Mouse (Mus musculus): Measurements from ENCODE around the gene Gm45717. TPM values are rescaled to one million over a fixed set of nuclear protein-coding genes. Genes with fewer than 3 reads are reported as not detected.
A peak's percentile ranks its signal among the peaks of the same experiment; 100 is the strongest.

Gene Gm45717
- total and polyA plus RNA-seq, 3 experiments = not detected

DNA sequence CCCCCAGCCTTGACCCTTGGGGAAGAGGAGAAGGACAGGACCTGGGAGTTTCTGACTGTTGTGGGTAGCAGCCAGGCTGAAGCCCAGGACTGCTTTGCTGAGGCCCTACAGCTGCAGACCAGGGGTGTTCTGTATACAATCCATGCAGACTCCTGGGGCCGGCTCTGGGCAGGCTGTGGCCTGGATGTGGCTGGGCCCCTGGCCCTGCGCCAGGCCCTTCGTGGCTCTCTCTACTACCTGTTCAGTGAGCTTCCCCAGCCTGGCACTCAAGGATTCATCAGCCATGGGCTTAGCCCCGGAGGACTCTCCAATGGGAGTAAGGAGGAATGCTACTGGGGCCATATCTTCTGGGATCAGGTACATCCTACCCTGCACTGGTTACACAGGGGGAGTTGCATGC, 12.4 kb downstream of the Gm45717 start:
- Histone ChIP-seq H3K79me2 (ENCODE audit: control insufficient read depth, insufficient read depth, low read length, poor library complexity) (peaks cover 1% of the 10 kb centered on the region; the same call in 1 of the 2 replicates), H3K4me1 (ENCODE audit: control insufficient read depth in 1 of 2, insufficient read depth in 2 of 2, low read length in 2 of 2) (peaks cover 8 to 26% of the 10 kb centered on the region in 2 experiments), H3K27ac (ENCODE audit: control insufficient read depth, low read depth, low read length) (no peak overlapping the region), H3K27me3 (ENCODE audit: control insufficient read depth in 1 of 2, insufficient read depth in 2 of 2, low read length in 2 of 2) (no peaks in the 10 kb centered on the region; a peak in 1 of 4 replicates), H3K9ac (ENCODE audit: control insufficient read depth, low read depth, low read length, poor library complexity, severe bottlenecking) (no peak overlapping the region), H3K4me3 (ENCODE audit: control insufficient read depth in 1 of 2, insufficient read depth in 1 of 2, low read depth in 2 of 2, low read length in 2 of 2) (no peak overlapping the region), H3K9me3 (replicated peaks; ENCODE audit: insufficient read depth, low read length) (no peaks in the 10 kb centered on the region), H3K36me3 (ENCODE audit: control insufficient read depth in 1 of 2, insufficient read depth in 2 of 2, low read length in 2 of 2) (peaks cover 0 to 17% of the 10 kb centered on the region in 2 experiments; a peak in 2 of 4 replicates)
- DNase-seq (ENCODE audit: low read depth, low spot score) = no peak
- TF ChIP-seq SMC3 (IDR thresholded peaks at IDR 0.05; ENCODE audit: low read depth, low read length) = no peak
- TF ChIP-seq USF1 (IDR thresholded peaks at IDR 0.05; ENCODE audit: low read depth, low read length) = no peak

DNA sequence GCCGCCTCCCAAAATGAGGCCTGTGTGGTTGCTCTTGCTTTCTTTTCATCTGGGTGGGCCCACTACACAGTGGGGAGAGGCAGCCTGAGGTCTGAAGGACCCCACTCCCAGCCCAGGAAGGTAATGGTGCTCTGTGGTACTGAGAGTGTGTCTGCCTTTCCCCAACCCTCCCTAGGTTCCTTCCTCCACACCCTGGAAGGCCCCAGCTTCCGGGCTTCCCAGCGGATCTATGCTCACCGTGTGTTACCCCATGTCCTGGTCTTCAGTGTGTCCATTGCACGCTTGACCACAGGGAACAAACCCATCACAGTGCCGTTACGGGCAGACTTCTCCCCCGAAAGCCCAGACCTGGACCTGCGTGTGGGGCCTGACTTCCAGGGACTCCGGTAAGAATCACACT, 12.9 kb downstream of the Gm45717 start:
- Histone ChIP-seq H3K9me3 (replicated peaks; ENCODE audit: insufficient read depth, low read length) (no peaks in the 10 kb centered on the region), H3K9ac (ENCODE audit: control insufficient read depth, low read depth, low read length, poor library complexity, severe bottlenecking) (no peak overlapping the region), H3K27ac (ENCODE audit: control insufficient read depth, low read depth, low read length) (no peak overlapping the region), H3K79me2 (ENCODE audit: control insufficient read depth, insufficient read depth, low read length, poor library complexity) (peaks cover 1% of the 10 kb centered on the region; the same call in 1 of the 2 replicates), H3K27me3 (ENCODE audit: control insufficient read depth in 1 of 2, insufficient read depth in 2 of 2, low read length in 2 of 2) (no peaks in the 10 kb centered on the region; a peak in 1 of 4 replicates), H3K36me3 (ENCODE audit: control insufficient read depth in 1 of 2, insufficient read depth in 2 of 2, low read length in 2 of 2) (peaks cover 0 to 17% of the 10 kb centered on the region in 2 experiments; a peak in 2 of 4 replicates), H3K4me3 (ENCODE audit: control insufficient read depth in 1 of 2, insufficient read depth in 1 of 2, low read depth in 2 of 2, low read length in 2 of 2) (0 out of 4 replicates have a peak overlapping the region, but pooled peaks of 1 of the 2 experiments have one; percentile 10), H3K4me1 (ENCODE audit: control insufficient read depth in 1 of 2, insufficient read depth in 2 of 2, low read length in 2 of 2) (peaks cover 8 to 26% of the 10 kb centered on the region in 2 experiments)
- no peak for DNase-seq (ENCODE audit: low read depth, low spot score)
- TF ChIP-seq EP300 (IDR thresholded peaks at IDR 0.05; ENCODE audit: low read depth in 1 of 2, low read length in 2 of 2) (no peak), RCOR1 (IDR thresholded peaks at IDR 0.05; ENCODE audit: low read depth, low read length) (no peak)

DNA sequence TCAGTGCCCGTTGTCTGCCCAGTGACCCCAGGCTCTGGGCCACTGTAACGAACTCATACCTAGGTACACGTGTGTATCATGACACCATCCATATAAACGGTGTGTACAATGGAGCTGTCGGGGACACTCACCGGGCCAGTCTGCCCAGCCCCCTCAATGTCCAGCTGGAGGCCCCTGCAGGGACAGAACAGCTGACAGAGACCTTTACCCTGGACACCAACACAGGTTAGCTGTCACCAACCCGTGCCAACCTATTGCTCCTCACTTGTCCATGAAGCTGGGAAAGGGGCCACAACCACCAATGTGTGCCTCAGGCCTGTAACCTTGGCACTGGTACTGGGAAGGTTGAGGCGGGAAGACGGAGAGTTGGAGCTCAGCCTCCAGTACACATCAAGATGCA, 13.4 kb downstream of the Gm45717 start:
- H3K9ac ChIP-seq (ENCODE audit: control insufficient read depth, low read depth, low read length, poor library complexity, severe bottlenecking) = peak overlapping the region; percentile 91
- H3K4me1 ChIP-seq (ENCODE audit: control insufficient read depth in 1 of 2, insufficient read depth in 2 of 2, low read length in 2 of 2) = peaks cover 8 to 23% of the 10 kb centered on the region in 2 experiments

More for the DNA sequence above, 13.4 kb downstream of the Gm45717 start:
- H3K9me3 ChIP-seq (replicated peaks; ENCODE audit: insufficient read depth, low read length) = no peaks in the 10 kb centered on the region
- peaks cover 1% of the 10 kb centered on the region; the same call in 1 of the 2 replicates for H3K79me2 ChIP-seq (ENCODE audit: control insufficient read depth, insufficient read depth, low read length, poor library complexity)
- H3K27me3 ChIP-seq (ENCODE audit: control insufficient read depth in 1 of 2, insufficient read depth in 2 of 2, low read length in 2 of 2) = no peaks in the 10 kb centered on the region; a peak in 1 of 4 replicates
- TF ChIP-seq ZC3H11A (IDR thresholded peaks at IDR 0.05; ENCODE audit: low read depth, low read length) (no peak), KAT2A (conservative IDR thresholded peaks at IDR 0.05; ENCODE audit: low read depth, low read length) (no peak), RAD21 (IDR thresholded peaks at IDR 0.05; ENCODE audit: low read depth, low read length) (no peak), CHD1 (IDR thresholded peaks at IDR 0.05; ENCODE audit: low read depth, low read length) (no peak), ZMIZ1 (IDR thresholded peaks at IDR 0.05; ENCODE audit: low read depth, low read length) (no peak), POLR2AphosphoS2 (IDR thresholded peaks at IDR 0.05; ENCODE audit: low read length) (no peak), RCOR1 (IDR thresholded peaks at IDR 0.05; ENCODE audit: low read depth, low read length) (no peak), UBTF (IDR thresholded peaks at IDR 0.05; ENCODE audit: borderline replicate concordance, insufficient read depth, low read depth, low read length) (no peak), USF1 (IDR thresholded peaks at IDR 0.05; ENCODE audit: low read depth, low read length) (no peak), ETS1 (IDR thresholded peaks at IDR 0.05; ENCODE audit: low read depth, low read length) (no peak), POLR2AphosphoS5 (IDR thresholded peaks at IDR 0.05; ENCODE audit: borderline replicate concordance, low read depth, low read length) (no peak), JUND (IDR thresholded peaks at IDR 0.05; ENCODE audit: low read depth, low read length) (no peak), TAL1 (IDR thresholded peaks at IDR 0.05; ENCODE audit: low read length) (no peak), EP300 (IDR thresholded peaks at IDR 0.05; ENCODE audit: low read depth in 1 of 2, low read length in 2 of 2) (no peak), CTCF (IDR thresholded peaks at IDR 0.05 in 2 of 3, conservative IDR thresholded peaks at IDR 0.05 in 1 of 3; ENCODE audit: control insufficient read depth in 1 of 3, insufficient read depth in 1 of 3, low read depth in 2 of 3, low read length in 3 of 3, poor library complexity in 1 of 3, severe bottlenecking in 1 of 3) (no peak), ZKSCAN1 (IDR thresholded peaks at IDR 0.05; ENCODE audit: low read depth, low read length) (no peak)
- peak overlapping the region; percentile 70 to 75 for H3K4me3 ChIP-seq (ENCODE audit: control insufficient read depth in 1 of 2, insufficient read depth in 1 of 2, low read depth in 2 of 2, low read length in 2 of 2)
- peaks cover 0 to 17% of the 10 kb centered on the region in 2 experiments; a peak in 2 of 4 replicates for H3K36me3 ChIP-seq (ENCODE audit: control insufficient read depth in 1 of 2, insufficient read depth in 2 of 2, low read length in 2 of 2)
- DNase-seq (ENCODE audit: low read depth, low spot score) = no peak
- H3K27ac ChIP-seq (ENCODE audit: control insufficient read depth, low read depth, low read length) = peak overlapping the region; percentile 80
